Mouse (Mus musculus): ENCODE results near the gene E2f4. TPM values are rescaled to one million over a fixed set of nuclear protein-coding genes. Genes with fewer than 3 reads are reported as not detected.
A peak's percentile ranks its signal among the peaks of the same experiment; 100 is the strongest.
"Not testable (repeated sequence)": the region's sequence is repeated elsewhere in the genome, so short reads cannot be mapped to it uniquely, and the experiment has no call there.

Gene E2f4
- polyA plus RNA-seq, 1 experiment from 2014 or later, result 72.2 TPM

DNA sequence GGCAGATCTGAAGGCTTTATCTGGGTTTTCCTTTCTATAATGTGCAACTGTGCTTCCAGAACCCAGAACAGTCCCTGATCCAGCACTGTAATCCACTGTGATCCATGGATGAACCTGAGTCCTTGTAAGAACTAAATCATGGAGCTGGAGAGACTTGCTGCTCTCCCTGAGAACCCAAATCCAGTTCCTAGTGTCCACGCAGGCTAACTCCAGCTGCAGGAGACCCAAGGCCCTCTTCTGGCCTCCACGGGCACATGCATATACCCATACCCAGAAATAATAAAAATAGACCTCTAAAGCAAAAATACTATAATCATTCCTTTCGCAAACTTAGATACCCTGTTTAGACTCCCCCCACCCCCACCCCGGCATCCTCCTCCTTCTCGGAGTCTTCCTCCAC, 9.2 kb upstream of the E2f4 start:
- H3K4me1 ChIP-seq (ENCODE audit: control insufficient read depth, insufficient read depth, low read length), result peaks cover 9% of the 10 kb centered on the region; the same call in 1 of the 2 replicates
- no peaks in the 10 kb centered on the region for H3K9me3 ChIP-seq (ENCODE audit: control insufficient read depth, low read length)
- WGBS, result 93% methylated on average over 5 of the region's 5 CpGs
- H3K36me3 ChIP-seq (ENCODE audit: control insufficient read depth, insufficient read depth, low read length), result 0 out of 2 replicates have a peak, but pooled peaks cover 8% of the 10 kb centered on the region
- H3K27me3 ChIP-seq (replicated peaks; ENCODE audit: control insufficient read depth, insufficient read depth, low read length), result peaks cover 11% of the 10 kb centered on the region
- H3K4me2 ChIP-seq (ENCODE audit: low read depth, low read length), result peak overlapping the region; percentile 64
- H3K4me3 ChIP-seq (ENCODE audit: low read depth, low read length), result peak overlapping the region; percentile 57; the same call in 1 of the 2 replicates
- ATAC-seq (ENCODE audit: low read depth) (no peak), DNase-seq (ENCODE audit: low spot score) (no peak)
- no peak overlapping the region for H3K27ac ChIP-seq (replicated peaks; ENCODE audit: low read depth, low read length)
- no peak overlapping the region; the same call in 1 of the 2 replicates for H3K9ac ChIP-seq (ENCODE audit: low read depth, low read length)

DNA sequence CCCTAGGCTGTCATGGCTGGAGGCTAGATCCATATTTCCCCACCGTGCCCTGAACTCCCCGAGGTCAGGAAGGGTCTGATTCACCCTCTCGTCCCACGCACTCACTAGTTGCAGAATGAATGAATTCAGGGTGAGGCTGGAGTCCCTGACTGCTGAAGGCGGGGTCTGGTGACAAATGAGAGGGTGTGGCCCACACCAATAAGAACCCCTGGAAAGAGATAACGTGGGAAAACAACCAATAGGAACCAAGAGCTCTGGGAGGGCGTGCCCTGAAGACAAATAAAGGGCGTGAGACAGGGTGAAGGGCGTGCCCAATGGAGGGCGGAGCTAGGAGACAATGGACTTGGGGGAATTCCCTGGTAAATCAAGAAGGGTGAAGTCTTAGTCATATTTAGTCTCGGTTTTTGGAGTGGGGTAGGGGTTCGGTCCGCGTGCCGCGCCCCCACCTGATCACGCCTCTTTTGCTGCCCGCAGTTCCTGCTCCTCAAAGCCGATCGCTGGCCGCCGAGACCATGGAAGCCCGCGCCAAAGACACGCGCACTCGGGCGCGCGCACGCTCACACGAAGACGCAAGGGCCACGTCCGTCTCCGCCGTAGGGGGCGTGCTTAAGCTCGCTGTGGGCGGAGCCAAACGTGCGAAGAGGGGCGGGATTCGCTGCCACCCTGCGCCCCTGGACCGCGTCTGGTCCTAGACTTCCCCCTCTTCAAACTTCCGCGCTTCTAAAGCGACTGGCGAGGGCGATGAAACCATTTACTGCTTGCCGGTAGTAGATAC, 8.3 kb upstream of the E2f4 start:
- peak overlapping the region; percentile 76 for H3K27ac ChIP-seq (replicated peaks; ENCODE audit: low read depth, low read length)
- no peaks in the 10 kb centered on the region for H3K9me3 ChIP-seq (ENCODE audit: control insufficient read depth, low read length)
- DNase-seq (ENCODE audit: low spot score) (peak; percentile 98), ATAC-seq (ENCODE audit: low read depth) (peak; percentile 94)
- H3K9ac ChIP-seq (ENCODE audit: low read depth, low read length), result peak overlapping the region; percentile 68
- H3K4me2 ChIP-seq (ENCODE audit: low read depth, low read length), result peak overlapping the region; percentile 64
- H3K4me3 ChIP-seq (ENCODE audit: low read depth, low read length), result peak overlapping the region; percentile 57
- H3K4me1 ChIP-seq (ENCODE audit: control insufficient read depth, insufficient read depth, low read length), result peaks cover 9% of the 10 kb centered on the region; the same call in 1 of the 2 replicates
- under 1% methylated on average over 30 of the region's 53 CpGs for WGBS
- 0 out of 2 replicates have a peak, but pooled peaks cover 6% of the 10 kb centered on the region for H3K36me3 ChIP-seq (ENCODE audit: control insufficient read depth, insufficient read depth, low read length)
- peaks cover 11% of the 10 kb centered on the region for H3K27me3 ChIP-seq (replicated peaks; ENCODE audit: control insufficient read depth, insufficient read depth, low read length)

DNA sequence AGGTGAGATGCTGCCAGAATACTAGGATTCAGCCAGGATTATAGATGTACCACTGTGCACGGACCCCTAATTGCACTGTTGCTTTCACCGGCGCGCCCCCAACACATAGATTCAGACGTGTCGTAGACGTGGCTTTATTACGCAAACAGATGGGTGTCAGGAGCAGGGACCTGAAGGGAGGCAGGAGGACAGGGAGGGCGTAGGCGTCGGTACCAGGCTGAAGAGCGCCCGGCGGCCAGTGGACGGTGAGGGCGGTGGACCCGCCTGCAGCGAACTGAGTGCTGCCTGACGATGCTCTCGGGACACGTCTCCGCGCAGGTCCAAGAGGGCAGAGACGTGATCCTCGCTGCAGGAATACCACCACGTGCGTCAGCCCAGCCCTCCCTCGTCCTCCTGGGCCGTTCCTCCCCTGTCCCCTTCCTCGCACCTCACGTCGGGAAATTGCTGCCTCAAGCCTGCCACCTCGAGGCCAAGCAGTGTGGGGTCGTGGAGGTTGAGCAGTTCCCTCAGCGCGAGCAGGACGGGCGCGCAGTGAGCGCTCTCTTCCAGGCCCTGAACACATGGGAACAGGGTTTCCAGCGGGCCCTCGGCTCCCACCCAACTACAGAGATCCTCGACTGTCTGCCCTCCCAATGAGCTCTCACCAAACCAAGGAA, 7.5 kb upstream of the E2f4 start, which contains the start of gene 4931428F04Rik:
4931428F04Rik (minus strand) TSS at position 60 of the 656 bp plus-strand sequence.
- Histone ChIP-seq H3K27me3 (replicated peaks; ENCODE audit: control insufficient read depth, insufficient read depth, low read length) (peaks cover 11% of the 10 kb centered on the region), H3K9me3 (ENCODE audit: control insufficient read depth, low read length) (no peaks in the 10 kb centered on the region), H3K4me3 (ENCODE audit: low read depth, low read length) (peak within 1 kb of the TSS; percentile 57), H3K27ac (replicated peaks; ENCODE audit: low read depth, low read length) (peak within 1 kb of the TSS; percentile 76), H3K4me1 (ENCODE audit: control insufficient read depth, insufficient read depth, low read length) (peaks cover 9% of the 10 kb centered on the region; the same call in 1 of the 2 replicates), H3K36me3 (ENCODE audit: control insufficient read depth, insufficient read depth, low read length) (0 out of 2 replicates have a peak, but pooled peaks cover 6% of the 10 kb centered on the region), H3K9ac (ENCODE audit: low read depth, low read length) (peak within 1 kb of the TSS; percentile 68), H3K4me2 (ENCODE audit: low read depth, low read length) (peak within 1 kb of the TSS; percentile 64)
- ATAC-seq (ENCODE audit: low read depth), result peak; percentile 17; the same call in 1 of the 2 replicates
- DNase-seq (ENCODE audit: low spot score), result peak; percentile 51
- WGBS, result 2% methylated on average over 24 of the region's 43 CpGs

DNA sequence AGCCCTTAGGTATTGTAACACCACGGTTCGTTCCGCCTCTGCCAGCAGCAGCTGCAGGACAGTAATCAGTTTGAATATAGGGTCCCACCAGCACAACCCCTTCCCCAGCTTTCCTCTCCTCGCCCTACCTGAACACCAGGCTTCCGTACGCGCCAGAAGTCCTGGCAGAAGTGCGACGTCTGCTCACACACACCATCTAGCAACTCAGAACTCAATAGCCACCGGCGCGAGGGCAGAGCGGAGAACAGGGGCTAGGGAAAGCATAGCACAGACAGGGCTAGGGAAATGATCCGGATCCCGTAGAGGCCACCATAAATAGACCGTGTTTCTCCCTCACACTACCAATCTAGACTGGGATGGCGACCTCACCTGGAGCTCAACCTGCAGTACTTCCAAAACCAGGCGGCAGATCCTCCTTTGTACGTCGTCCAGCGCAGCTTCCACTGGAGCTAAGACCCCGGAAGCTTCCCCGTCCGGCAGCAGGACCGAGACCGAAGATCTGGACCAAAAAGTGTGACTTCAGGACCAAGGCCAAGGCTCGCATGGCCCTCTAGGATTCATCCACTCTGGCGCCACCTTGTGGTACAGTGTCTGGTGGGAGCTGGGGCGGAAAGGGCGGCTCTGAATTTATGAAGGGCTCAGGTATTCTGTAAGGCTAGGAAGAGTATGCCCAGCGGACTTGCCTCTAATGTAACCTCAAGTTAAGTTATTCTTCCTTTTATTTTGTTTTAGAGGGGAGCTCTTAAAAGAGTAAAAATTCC, 6.7 kb upstream of the E2f4 start:
- peaks cover 9% of the 10 kb centered on the region; the same call in 1 of the 2 replicates for H3K4me1 ChIP-seq (ENCODE audit: control insufficient read depth, insufficient read depth, low read length)
- H3K9me3 ChIP-seq (ENCODE audit: control insufficient read depth, low read length), result no peaks in the 10 kb centered on the region
- no peak overlapping the region for H3K27ac ChIP-seq (replicated peaks; ENCODE audit: low read depth, low read length)
- H3K4me2 ChIP-seq (ENCODE audit: low read depth, low read length), result peak overlapping the region; percentile 64
- DNase-seq (ENCODE audit: low spot score), result peak; percentile 90
- H3K9ac ChIP-seq (ENCODE audit: low read depth, low read length), result no peak overlapping the region
- 6% methylated on average over 31 of the region's 31 CpGs for WGBS
- H3K4me3 ChIP-seq (ENCODE audit: low read depth, low read length), result peak overlapping the region; percentile 57; the same call in 1 of the 2 replicates
- H3K27me3 ChIP-seq (replicated peaks; ENCODE audit: control insufficient read depth, insufficient read depth, low read length), result peaks cover 11% of the 10 kb centered on the region
- 0 out of 2 replicates have a peak, but pooled peaks cover under 1% of the 10 kb centered on the region for H3K36me3 ChIP-seq (ENCODE audit: control insufficient read depth, insufficient read depth, low read length)
- ATAC-seq (ENCODE audit: low read depth), result no peak

DNA sequence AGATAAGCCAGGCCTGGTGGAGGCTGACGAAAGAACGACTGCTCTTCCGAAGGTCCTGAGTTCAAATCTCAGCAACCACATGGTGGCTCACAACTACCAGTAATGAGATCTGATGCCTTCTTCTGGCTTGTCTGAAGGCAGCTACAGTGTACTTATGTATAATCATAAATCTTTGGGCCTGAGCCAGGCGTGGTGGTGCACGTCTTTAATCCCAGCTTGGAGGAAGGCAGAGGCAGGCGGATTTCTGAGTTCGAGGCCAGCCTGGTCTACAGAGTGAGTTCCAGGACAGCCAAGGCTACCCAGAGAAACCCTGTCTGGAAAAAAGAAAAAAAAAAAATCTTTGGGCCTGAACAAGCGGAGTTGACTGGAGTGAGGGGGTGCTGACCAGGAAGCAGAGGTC, 6.1 kb upstream of the E2f4 start:
- not testable (repeated sequence) for H3K4me3 ChIP-seq (ENCODE audit: low read depth, low read length); H3K4me2 ChIP-seq (ENCODE audit: low read depth, low read length); H3K36me3 ChIP-seq (ENCODE audit: control insufficient read depth, insufficient read depth, low read length); DNase-seq (ENCODE audit: low spot score); H3K4me1 ChIP-seq (ENCODE audit: control insufficient read depth, insufficient read depth, low read length); ATAC-seq (ENCODE audit: low read depth); H3K9ac ChIP-seq (ENCODE audit: low read depth, low read length); H3K27ac ChIP-seq (replicated peaks; ENCODE audit: low read depth, low read length); H3K9me3 ChIP-seq (ENCODE audit: control insufficient read depth, low read length)
- WGBS, result 83% methylated on average over 8 of the region's 8 CpGs
- H3K27me3 ChIP-seq (replicated peaks; ENCODE audit: control insufficient read depth, insufficient read depth, low read length), result peaks cover 11% of the 10 kb centered on the region

DNA sequence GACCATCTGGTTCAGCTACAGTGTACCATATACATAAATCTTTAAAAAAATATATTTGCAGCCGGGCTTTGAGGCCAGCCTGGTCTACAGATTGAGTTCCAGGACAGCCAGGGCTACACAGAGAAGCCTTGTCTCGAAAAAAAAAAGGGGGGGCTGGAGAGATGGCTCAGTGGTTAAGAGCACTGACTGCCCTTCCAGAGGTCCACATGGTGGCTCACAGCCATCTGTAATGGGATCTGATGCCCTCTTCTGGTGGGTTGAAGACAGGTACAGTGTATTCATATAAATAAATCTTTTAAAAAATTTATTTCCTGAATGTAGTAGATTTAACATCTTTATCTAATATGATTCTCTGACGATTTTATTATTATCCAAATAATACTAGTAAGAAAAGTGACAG, 5.7 kb upstream of the E2f4 start:
- not testable (repeated sequence) for H3K4me3 ChIP-seq (ENCODE audit: low read depth, low read length); H3K27ac ChIP-seq (replicated peaks; ENCODE audit: low read depth, low read length); ATAC-seq (ENCODE audit: low read depth); DNase-seq (ENCODE audit: low spot score); H3K4me2 ChIP-seq (ENCODE audit: low read depth, low read length); H3K9me3 ChIP-seq (ENCODE audit: control insufficient read depth, low read length); H3K36me3 ChIP-seq (ENCODE audit: control insufficient read depth, insufficient read depth, low read length); H3K9ac ChIP-seq (ENCODE audit: low read depth, low read length)
- 62% methylated on average over 3 of the region's 3 CpGs for WGBS
- Histone ChIP-seq H3K4me1 (ENCODE audit: control insufficient read depth, insufficient read depth, low read length) (peaks cover 11% of the 10 kb centered on the region; the same call in 1 of the 2 replicates), H3K27me3 (replicated peaks; ENCODE audit: control insufficient read depth, insufficient read depth, low read length) (peaks cover 11% of the 10 kb centered on the region)

DNA sequence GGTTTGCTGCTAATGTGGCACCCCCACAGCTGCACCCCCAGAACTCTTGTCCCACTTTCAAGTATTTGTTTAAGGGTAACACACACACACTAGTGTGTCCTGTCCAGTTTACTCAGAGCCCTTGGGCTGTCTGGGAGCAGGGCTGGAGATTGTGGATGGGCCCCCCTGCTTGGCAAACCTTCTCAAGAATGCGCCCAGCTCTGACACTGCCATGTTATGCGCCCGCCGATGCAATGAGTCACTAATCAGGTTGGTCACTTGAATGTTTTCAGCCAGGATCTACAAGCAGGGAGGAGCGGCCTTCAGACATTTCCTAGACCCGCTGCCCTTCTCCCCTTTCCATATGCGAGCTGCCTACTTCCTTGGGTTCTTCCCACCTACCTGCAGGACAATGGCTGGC, 5.0 kb upstream of the E2f4 start:
- Histone ChIP-seq H3K27me3 (replicated peaks; ENCODE audit: control insufficient read depth, insufficient read depth, low read length) (peaks cover 11% of the 10 kb centered on the region), H3K9me3 (ENCODE audit: control insufficient read depth, low read length) (no peaks in the 10 kb centered on the region), H3K4me1 (ENCODE audit: control insufficient read depth, insufficient read depth, low read length) (peaks cover 15% of the 10 kb centered on the region), H3K36me3 (ENCODE audit: control insufficient read depth, insufficient read depth, low read length) (no peaks in the 10 kb centered on the region), H3K27ac (replicated peaks; ENCODE audit: low read depth, low read length) (no peak overlapping the region), H3K9ac (ENCODE audit: low read depth, low read length) (no peak overlapping the region), H3K4me2 (ENCODE audit: low read depth, low read length) (no peak overlapping the region), H3K4me3 (ENCODE audit: low read depth, low read length) (no peak overlapping the region)
- DNase-seq (ENCODE audit: low spot score) (no peak), ATAC-seq (ENCODE audit: low read depth) (no peak)
- 83% methylated on average over 7 of the region's 7 CpGs for WGBS

DNA sequence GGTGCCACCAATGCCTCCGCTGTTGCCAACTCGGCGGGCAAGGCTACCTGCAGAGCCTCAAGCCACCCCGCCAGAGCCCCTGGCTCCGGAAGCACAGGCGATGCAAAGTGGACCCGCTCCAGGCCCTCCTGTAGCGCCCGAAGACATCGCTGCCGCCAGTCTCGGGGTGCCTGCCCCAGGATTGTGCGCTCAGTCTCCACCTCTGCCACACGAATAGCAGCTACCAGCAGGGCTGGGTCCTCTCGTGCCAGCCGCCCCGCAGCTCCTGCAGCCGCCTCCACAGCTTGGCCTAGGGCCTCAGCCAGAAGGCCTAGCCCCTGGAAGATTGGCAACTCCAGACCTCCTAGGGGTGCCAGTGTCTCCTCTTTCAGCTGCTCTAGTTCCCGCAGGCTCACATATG, 4.1 kb upstream of the E2f4 start:
- Histone ChIP-seq H3K9ac (ENCODE audit: low read depth, low read length) (no peak overlapping the region), H3K27ac (replicated peaks; ENCODE audit: low read depth, low read length) (no peak overlapping the region), H3K9me3 (ENCODE audit: control insufficient read depth, low read length) (no peaks in the 10 kb centered on the region), H3K4me2 (ENCODE audit: low read depth, low read length) (no peak overlapping the region), H3K27me3 (replicated peaks; ENCODE audit: control insufficient read depth, insufficient read depth, low read length) (peaks cover 11% of the 10 kb centered on the region), H3K4me1 (ENCODE audit: control insufficient read depth, insufficient read depth, low read length) (peaks cover 17% of the 10 kb centered on the region), H3K36me3 (ENCODE audit: control insufficient read depth, insufficient read depth, low read length) (no peaks in the 10 kb centered on the region), H3K4me3 (ENCODE audit: low read depth, low read length) (no peak overlapping the region)
- ATAC-seq (ENCODE audit: low read depth) (no peak), DNase-seq (ENCODE audit: low spot score) (no peak)
- 66% methylated on average over 14 of the region's 19 CpGs for WGBS

All from embryonic facial prominence, embryonic 14.5 days (tissue).